Mouse (Mus musculus) testis, adult 2 months (tissue): ENCODE results near the gene Wwc1. TPM values are rescaled to one million over a fixed set of nuclear protein-coding genes. Genes with fewer than 3 reads are reported as not detected.

ENCODE experiments used
- H3K27ac ChIP-seq: fragments of 200-500 bp; 2 replicates; pipeline ENCODE4 v1.5.1; 2012; ENCODE audit warnings: low read depth, low read length; ENCODE audit not compliant: control insufficient read depth, insufficient read depth
- H3K27me3 ChIP-seq: fragments of 200-500 bp; 2 replicates; pipeline ENCODE4 v1.6.1; 2012; ENCODE audit warnings: mild to moderate bottlenecking, low read length, moderate library complexity; ENCODE audit not compliant: control insufficient read depth, insufficient read depth
- H3K36me3 ChIP-seq: fragments of 200-500 bp; 2 replicates; pipeline ENCODE4 v1.6.1; 2012; ENCODE audit warnings: mild to moderate bottlenecking, low read length; ENCODE audit not compliant: control insufficient read depth, insufficient read depth
- H3K4me1 ChIP-seq: fragments of 200-500 bp; 2 replicates; pipeline ENCODE4 v1.6.1; 2012; ENCODE audit warnings: low read length; ENCODE audit not compliant: control insufficient read depth, insufficient read depth
- H3K4me3 ChIP-seq: fragments of 200-500 bp; 2 replicates; pipeline ENCODE4 v1.5.1; 2012; ENCODE audit warnings: low read depth, mild to moderate bottlenecking, low read length, moderate library complexity, mixed read lengths; ENCODE audit not compliant: control insufficient read depth
- CTCF ChIP-seq: fragments of 200-500 bp; IDR thresholded peaks from 2 replicates; pipeline ENCODE4 v1.5.1; 2012; ENCODE audit warnings: low read depth, mild to moderate bottlenecking, inconsistent platforms, low read length, moderate library complexity; ENCODE audit not compliant: control insufficient read depth, insufficient read depth, insufficient replicate concordance
- POLR2A ChIP-seq: fragments of 200-500 bp; IDR thresholded peaks from 2 replicates; pipeline ENCODE4 v1.6.1; 2012; ENCODE audit warnings: low read depth, mild to moderate bottlenecking, inconsistent platforms, low read length, moderate library complexity; ENCODE audit not compliant: control insufficient read depth
- polyA plus RNA-seq: library from polyadenylated mRNA; depleted of rRNA; stranded (reverse); fragments of >200 nt; gene quantifications from 2 replicates; pipeline ENCODE4 v1.2.3, GENCODE M21; 2012

Gene Wwc1
- polyA plus RNA-seq, 1 experiment, result 2.7 TPM

DNA sequence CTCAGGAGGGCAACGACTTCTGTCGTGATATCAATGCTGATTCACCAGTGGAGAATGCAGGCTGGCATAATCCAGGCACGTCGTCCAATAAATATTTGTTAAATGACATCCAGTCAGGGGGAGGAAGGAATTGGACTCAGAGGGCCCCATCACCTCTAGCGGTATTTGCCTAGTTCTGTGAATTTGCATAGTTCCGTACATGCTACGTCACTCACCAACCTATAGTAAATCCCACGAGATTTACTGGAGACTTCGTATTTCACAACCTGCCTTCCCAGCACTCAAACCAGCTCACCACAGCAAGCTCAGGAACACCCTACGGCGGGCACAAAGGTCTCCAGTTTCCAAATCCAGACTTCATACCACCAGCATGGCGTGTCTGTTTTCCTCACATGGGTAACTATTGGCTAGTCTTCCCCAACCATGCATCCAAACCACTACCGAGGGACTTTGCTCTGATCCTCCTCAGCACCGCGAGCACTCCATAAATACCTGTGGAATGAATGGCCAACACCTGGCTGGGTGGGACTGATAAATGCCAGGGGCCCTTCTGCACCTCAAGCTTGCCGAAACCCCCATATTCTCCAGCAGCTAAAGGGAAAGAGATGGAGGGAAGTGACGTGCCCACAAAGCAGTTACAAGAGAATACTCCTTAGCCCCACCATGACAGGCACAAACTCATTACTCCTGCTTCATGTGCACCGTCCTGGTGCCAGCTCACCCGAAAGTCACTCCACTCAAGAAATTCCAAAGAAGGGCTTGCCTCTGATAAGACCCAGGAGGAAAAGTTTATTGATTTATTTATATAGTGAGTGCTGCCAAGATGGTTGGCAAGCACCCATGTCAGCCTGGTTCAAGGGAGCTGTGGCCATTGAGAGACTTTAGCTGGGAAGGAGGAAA is 9.3 kb downstream of the Wwc1 start:
- TF ChIP-seq CTCF, result no peak
- TF ChIP-seq POLR2A, result no peak
- no peaks in the 10 kb centered on the region for H3K4me1 ChIP-seq
- no peak overlapping the region for H3K4me3 ChIP-seq
- H3K27me3 ChIP-seq, result no peaks in the 10 kb centered on the region
- H3K36me3 ChIP-seq, result no peaks in the 10 kb centered on the region
- H3K27ac ChIP-seq, result no peak overlapping the region

DNA sequence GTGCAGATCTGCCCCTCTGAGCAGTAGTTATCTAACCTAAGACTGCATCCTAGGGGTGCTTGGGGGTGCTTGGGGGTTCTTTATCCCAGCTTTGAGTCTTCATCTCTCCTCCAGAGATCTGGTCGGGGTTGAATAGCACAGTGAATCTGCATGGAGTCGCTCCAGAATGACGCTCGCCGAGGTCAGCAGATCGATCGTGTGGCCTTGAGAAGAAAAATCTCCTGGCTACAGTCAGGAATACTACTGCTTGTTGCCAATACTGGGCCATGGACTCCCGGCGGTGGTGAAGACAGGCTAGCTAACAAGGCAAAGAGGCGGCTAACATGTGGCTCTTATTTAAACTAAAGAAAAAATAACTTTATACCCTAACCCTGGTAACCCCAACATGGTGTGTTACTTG is 12.0 kb downstream of the Wwc1 start:
- H3K27me3 ChIP-seq, result no peaks in the 10 kb centered on the region
- TF ChIP-seq POLR2A (no peak), CTCF (no peak)

DNA sequence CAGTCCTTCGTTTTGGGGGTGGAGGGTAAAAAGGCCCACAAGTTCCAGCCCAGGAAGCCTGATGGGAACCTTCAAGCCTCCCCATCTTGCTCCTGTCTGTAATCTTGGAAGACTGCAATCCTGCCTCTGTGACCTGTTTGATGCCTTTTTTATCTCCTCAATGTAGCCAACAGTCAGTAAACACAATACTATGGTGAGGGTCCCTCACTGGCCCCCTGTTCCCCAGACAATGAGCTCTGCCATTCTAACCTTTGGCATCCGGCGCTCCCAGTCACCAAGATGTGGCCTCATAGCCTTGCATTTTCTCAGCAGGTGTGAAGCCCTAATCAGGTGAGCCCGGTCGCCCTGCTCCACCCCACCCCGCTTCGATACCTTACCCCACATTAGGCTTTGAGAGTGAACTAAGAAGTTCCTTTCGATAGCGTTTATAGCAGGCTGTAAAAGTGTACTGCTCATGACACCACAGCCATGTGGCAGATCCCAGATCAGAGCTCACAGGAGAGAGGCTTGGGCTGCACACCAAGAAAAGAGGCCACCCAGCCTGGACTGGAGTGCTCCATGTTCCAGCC is 16.3 kb downstream of the Wwc1 start:
- no peaks in the 10 kb centered on the region for H3K4me1 ChIP-seq
- H3K27me3 ChIP-seq, result no peaks in the 10 kb centered on the region
- H3K27ac ChIP-seq, result no peak overlapping the region
- no peaks in the 10 kb centered on the region for H3K36me3 ChIP-seq
- no peak overlapping the region for H3K4me3 ChIP-seq
- TF ChIP-seq CTCF (no peak), POLR2A (no peak)

More for the DNA sequence above, 12.0 kb downstream of the Wwc1 start:
- H3K4me3 ChIP-seq, result no peak overlapping the region
- no peaks in the 10 kb centered on the region for H3K36me3 ChIP-seq
- H3K4me1 ChIP-seq, result no peaks in the 10 kb centered on the region
- no peak overlapping the region for H3K27ac ChIP-seq

DNA sequence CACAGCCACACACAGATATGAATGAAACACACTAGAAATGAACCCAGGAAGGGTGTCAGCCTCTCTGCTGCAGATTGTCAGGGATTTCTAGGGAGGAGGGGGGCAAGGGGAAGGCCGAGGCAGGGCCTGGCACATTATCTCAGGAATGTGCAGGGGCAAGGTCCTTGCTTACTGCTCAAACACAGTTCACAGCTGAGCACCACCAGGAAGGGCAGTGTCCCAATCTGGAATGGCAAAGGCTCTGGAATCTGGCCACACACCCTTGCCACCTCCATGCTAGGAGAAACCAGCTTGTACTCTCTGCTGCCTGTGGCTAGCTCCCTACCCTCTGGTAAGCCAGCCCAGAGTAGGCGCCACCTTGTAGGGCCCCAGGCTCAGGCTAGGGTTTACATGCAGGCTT is 16.8 kb downstream of the Wwc1 start:
- Histone ChIP-seq H3K4me1 (no peaks in the 10 kb centered on the region), H3K36me3 (no peaks in the 10 kb centered on the region), H3K27me3 (no peaks in the 10 kb centered on the region), H3K4me3 (no peak overlapping the region), H3K27ac (no peak overlapping the region)
- TF ChIP-seq POLR2A, result no peak
- TF ChIP-seq CTCF, result no peak

DNA sequence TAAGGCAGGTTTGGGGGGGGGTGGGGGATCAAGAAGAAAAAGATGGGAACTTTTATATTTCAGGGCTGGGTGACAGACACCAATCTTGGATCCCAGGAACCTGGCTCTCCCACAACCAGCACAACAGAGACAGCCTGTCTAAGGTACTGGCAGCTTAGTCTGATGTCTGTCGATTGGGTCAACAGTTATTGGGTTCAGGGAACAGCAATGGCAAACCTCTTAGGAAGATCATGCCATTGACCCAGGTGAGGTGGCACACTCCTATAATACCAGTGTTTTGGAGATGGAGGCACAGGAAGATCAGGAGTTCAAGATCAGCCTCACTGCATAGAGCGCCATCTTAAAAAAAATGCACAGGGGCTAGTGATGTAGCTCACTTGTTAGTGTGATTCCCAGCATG is 17.9 kb downstream of the Wwc1 start:
- H3K4me3 ChIP-seq, result no peak overlapping the region
- no peaks in the 10 kb centered on the region for H3K4me1 ChIP-seq
- H3K27ac ChIP-seq, result no peak overlapping the region
- TF ChIP-seq POLR2A (no peak), CTCF (no peak)
- H3K27me3 ChIP-seq, result no peaks in the 10 kb centered on the region
- no peaks in the 10 kb centered on the region for H3K36me3 ChIP-seq

DNA sequence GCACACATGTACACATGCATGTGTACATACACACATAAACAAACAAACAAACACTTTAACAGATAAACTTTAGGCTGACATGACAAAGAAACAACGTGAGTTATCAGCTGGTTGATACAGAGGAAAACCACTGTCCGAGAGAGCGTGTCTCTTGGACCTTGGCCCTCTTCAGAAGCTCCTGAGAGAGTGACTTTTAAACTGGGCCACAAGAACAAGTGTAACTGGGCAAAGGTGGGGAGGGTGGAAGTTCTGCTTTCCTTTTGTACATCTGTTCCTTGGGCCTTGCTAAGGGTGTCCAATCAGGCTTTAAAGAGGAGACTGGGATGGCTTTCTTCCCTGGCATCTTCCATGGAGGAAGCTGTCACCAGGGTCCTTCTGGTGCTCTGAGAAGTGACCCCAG is 21.1 kb downstream of the Wwc1 start:
- no peak overlapping the region for H3K4me3 ChIP-seq
- no peaks in the 10 kb centered on the region for H3K36me3 ChIP-seq
- H3K27ac ChIP-seq, result no peak overlapping the region
- no peaks in the 10 kb centered on the region for H3K4me1 ChIP-seq
- H3K27me3 ChIP-seq, result no peaks in the 10 kb centered on the region
- TF ChIP-seq CTCF, result no peak
- no peak for TF ChIP-seq POLR2A

DNA sequence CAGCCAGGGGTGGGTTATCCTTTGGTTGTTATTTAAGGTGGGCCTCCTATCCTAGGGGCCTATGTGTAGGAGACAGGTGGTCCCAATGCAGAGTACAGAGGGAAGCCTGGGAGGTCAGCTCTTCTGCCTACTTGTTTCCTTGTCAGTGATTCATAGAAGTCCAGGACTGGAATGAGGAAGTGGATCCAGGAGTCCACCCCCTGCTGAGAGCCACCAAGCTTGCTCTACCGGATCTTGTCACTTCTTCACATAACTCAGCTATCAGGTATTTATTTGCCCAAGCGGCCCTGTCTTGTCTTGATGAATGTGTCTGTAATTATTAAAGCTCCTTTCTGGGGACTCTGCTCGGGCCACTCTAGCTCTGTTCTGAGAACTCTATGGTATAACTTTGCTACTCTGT is 24.8 kb downstream of the Wwc1 start:
- no peaks in the 10 kb centered on the region for H3K36me3 ChIP-seq
- no peak overlapping the region for H3K27ac ChIP-seq
- no peak for TF ChIP-seq POLR2A
- TF ChIP-seq CTCF, result no peak
- no peak overlapping the region for H3K4me3 ChIP-seq
- no peaks in the 10 kb centered on the region; the same call in 1 of the 2 replicates for H3K4me1 ChIP-seq
- no peaks in the 10 kb centered on the region for H3K27me3 ChIP-seq
